In genomic region chr1:61029919-61030318, GRCm38 (mm10) we compare ENCODE assay signal across 17 mouse cellular contexts. TPM values are rescaled to one million over a fixed set of nuclear protein-coding genes. Genes with fewer than 3 reads are reported as not detected.
"Had no signal": no experiment of that assay in that cellular context is flagged by ENCODE, and none has a peak within 500 bp of the region (broad histone marks: within the 10 kb centered on the region; RNA-seq: fewer than 3 reads in every experiment).

No protein-coding gene starts in this region.

- H3K27me3 ChIP-seq: intestine, embryonic 15.5 days; limb, embryonic 13.5 days; liver, embryonic 12.5 days; liver, embryonic 15.5 days; megakaryocyte, embryonic 14.5 days had no signal

- H3K9me3 ChIP-seq: intestine, embryonic 15.5 days; limb, embryonic 10.5 days; limb, embryonic 13.5 days; liver, embryonic 12.5 days; liver, embryonic 15.5 days; megakaryocyte, embryonic 14.5 days had no signal

- H3K27ac ChIP-seq: hindbrain, postnatal 0 days; intestine, embryonic 15.5 days; limb, embryonic 10.5 days; limb, embryonic 13.5 days; liver, embryonic 12.5 days; liver, embryonic 15.5 days had no signal

- H3K36me3 ChIP-seq: intestine, embryonic 15.5 days; limb, embryonic 10.5 days; limb, embryonic 13.5 days; liver, embryonic 12.5 days; liver, embryonic 15.5 days had no signal

- DNase-seq: kidney, adult 11 months; kidney, adult 8-10 months; kidney, postnatal 36 days; liver; lung, adult 2 months; midbrain, embryonic 14.5 days; thymus, adult 18-20 months; thymus, postnatal 14 days; thymus, postnatal 4 days had no signal

- H3K4me3 ChIP-seq: intestine, embryonic 15.5 days; limb, embryonic 10.5 days; limb, embryonic 13.5 days; liver, embryonic 12.5 days; liver, embryonic 15.5 days; megakaryocyte, embryonic 14.5 days had no signal

- H3K4me1 ChIP-seq: limb, embryonic 10.5 days; limb, embryonic 13.5 days; liver, embryonic 12.5 days; liver, embryonic 15.5 days; megakaryocyte, embryonic 14.5 days had no signal

- ATAC-seq: hindbrain, postnatal 0 days; intestine, embryonic 15.5 days; liver, embryonic 12.5 days had no signal

- H3K9ac ChIP-seq: intestine, embryonic 15.5 days; limb, embryonic 13.5 days; liver, embryonic 12.5 days; liver, embryonic 15.5 days had no signal

- H3K4me2 ChIP-seq: intestine, embryonic 15.5 days; limb, embryonic 13.5 days; liver, embryonic 12.5 days; liver, embryonic 15.5 days; midbrain, embryonic 11.5 days had no signal

RNA-seq across cellular contexts. Expression of gene Icos, which starts 52.2 kb away (rescaled TPM):
- polyA plus RNA-seq: limb, embryonic 10.5 days; midbrain, embryonic 14.5 days had no signal
